In the genomic region with DNA sequence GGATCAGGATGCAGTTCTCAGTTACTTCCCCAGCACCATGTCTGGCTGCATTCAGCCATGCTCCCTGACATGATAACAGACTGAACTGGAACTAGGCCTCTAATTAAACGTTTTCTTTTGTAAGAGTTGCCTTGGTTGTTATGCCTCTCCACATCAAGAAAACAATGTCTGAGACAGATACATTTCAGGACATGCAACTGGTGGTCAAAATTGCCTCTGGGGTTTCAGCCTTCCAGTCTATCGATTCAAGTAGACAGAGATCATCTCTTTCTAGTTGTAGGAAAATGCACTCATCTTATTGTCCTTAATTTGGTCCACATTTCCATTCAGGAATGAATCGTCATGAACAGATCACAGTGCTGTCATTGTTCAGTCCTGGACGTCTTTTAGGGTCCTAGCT, we compare ENCODE assay signal across 20 mouse cellular contexts.
DNase-seq lines count a peak whose midpoint lies in the region; ATAC-seq lines count a peak whose summit lies in the region.
"Had no signal": no experiment of that assay in that cellular context is flagged by ENCODE, and none has a peak within 500 bp of the region (broad histone marks: within the 10 kb centered on the region; RNA-seq: fewer than 3 reads in every experiment).

No protein-coding gene starts in this region.

- 40% methylated on average over 4 of the region's 4 CpGs for whole genome bisulfite sequencing in midbrain, embryonic 14.5 days
- 49% methylated on average over 4 of the region's 4 CpGs for WGBS in midbrain, embryonic 15.5 days
- 73% methylated on average over 4 of the region's 4 CpGs for WGBS in limb, embryonic 10.5 days

- H3K9ac ChIP-seq in midbrain, embryonic 14.5 days (replicated peaks; ENCODE audit: low read length) = no peak overlapping the region
- H3K9ac ChIP-seq in midbrain, embryonic 15.5 days = no peak overlapping the region
- H3K9ac ChIP-seq: embryonic facial prominence, embryonic 12.5 days; forebrain, embryonic 13.5 days; forebrain, embryonic 15.5 days; forebrain, postnatal 0 days had no signal

- H3K27ac ChIP-seq in midbrain, embryonic 14.5 days (replicated peaks; ENCODE audit: low read depth, low read length) = no peak overlapping the region
- H3K27ac ChIP-seq in midbrain, embryonic 15.5 days = no peak overlapping the region
- 0 out of 2 replicates have a peak overlapping the region, but pooled peaks have one; percentile 37 for H3K27ac ChIP-seq in limb, embryonic 10.5 days
- H3K27ac ChIP-seq: embryonic facial prominence, embryonic 10.5 days; embryonic facial prominence, embryonic 12.5 days; forebrain, embryonic 13.5 days; forebrain, embryonic 15.5 days had no signal

- no peak for DNase-seq in midbrain, embryonic 14.5 days
- peak; percentile 78 for DNase-seq in Muller cell, postnatal 12 days (ENCODE audit: inconsistent ontology term)
- no peak for DNase-seq in limb, embryonic 10.5 days (ENCODE audit: low spot score)
- DNase-seq in ovary, adult 18-20 months (ENCODE audit: low spot score) = no peak
- DNase-seq: adrenal gland, adult 8-10 months; adrenal gland, postnatal 14 days; adrenal gland, postnatal 36 days; cerebellum, adult 11-12 months; cerebellum, adult 2 months; cerebellum, adult 9-10 months; cerebellum, postnatal 10 days; cerebellum, postnatal 25 days; forebrain, postnatal 0 days had no signal

- H3K27me3 ChIP-seq in midbrain, embryonic 14.5 days (ENCODE audit: control insufficient read depth, insufficient read depth, low read length) = no peaks in the 10 kb centered on the region
- no peaks in the 10 kb centered on the region for H3K27me3 ChIP-seq in midbrain, embryonic 15.5 days (replicated peaks)
- H3K27me3 ChIP-seq in limb, embryonic 10.5 days (ENCODE audit: low read depth, poor library complexity, severe bottlenecking) = no peaks in the 10 kb centered on the region
- H3K27me3 ChIP-seq: embryonic facial prominence, embryonic 12.5 days; forebrain, embryonic 13.5 days; forebrain, embryonic 15.5 days; Patski had no signal

- H3K36me3 ChIP-seq in midbrain, embryonic 14.5 days (ENCODE audit: control insufficient read depth, insufficient read depth, low read length) = no peaks in the 10 kb centered on the region
- no peaks in the 10 kb centered on the region for H3K36me3 ChIP-seq in midbrain, embryonic 15.5 days (replicated peaks)
- no peaks in the 10 kb centered on the region for H3K36me3 ChIP-seq in limb, embryonic 10.5 days
- H3K36me3 ChIP-seq: embryonic facial prominence, embryonic 10.5 days; embryonic facial prominence, embryonic 12.5 days; forebrain, embryonic 15.5 days had no signal

- ATAC-seq in midbrain, embryonic 14.5 days (ENCODE audit: low FRiP score, low TSS enrichment) = 0 out of 2 replicates have a peak, but pooled peaks have one; percentile 17
- ATAC-seq in midbrain, embryonic 15.5 days (replicated peaks) = no peak
- ATAC-seq: activated CD4-positive, CD25-positive, alpha-beta regulatory T cell, adult 4 months; forebrain, embryonic 13.5 days; forebrain, embryonic 15.5 days; forebrain, postnatal 0 days; Patski had no signal

- no peak overlapping the region for H3K4me3 ChIP-seq in midbrain, embryonic 14.5 days (replicated peaks; ENCODE audit: low read depth, low read length)
- no peak overlapping the region for H3K4me3 ChIP-seq in midbrain, embryonic 15.5 days
- H3K4me3 ChIP-seq in limb, embryonic 10.5 days = no peak overlapping the region
- H3K4me3 ChIP-seq: embryonic facial prominence, embryonic 10.5 days; embryonic facial prominence, embryonic 12.5 days; forebrain, embryonic 13.5 days; forebrain, embryonic 15.5 days had no signal

- no peaks in the 10 kb centered on the region for H3K9me3 ChIP-seq in midbrain, embryonic 14.5 days (ENCODE audit: control insufficient read depth, low read length)
- no peaks in the 10 kb centered on the region for H3K9me3 ChIP-seq in midbrain, embryonic 15.5 days
- H3K9me3 ChIP-seq in limb, embryonic 10.5 days (replicated peaks) = no peaks in the 10 kb centered on the region
- H3K9me3 ChIP-seq: embryonic facial prominence, embryonic 10.5 days; embryonic facial prominence, embryonic 12.5 days; forebrain, embryonic 13.5 days; forebrain, embryonic 15.5 days had no signal

- H3K4me1 ChIP-seq in midbrain, embryonic 14.5 days (ENCODE audit: control insufficient read depth, insufficient read depth, low read length) = no peaks in the 10 kb centered on the region
- no peaks in the 10 kb centered on the region for H3K4me1 ChIP-seq in midbrain, embryonic 15.5 days
- peaks cover 15% of the 10 kb centered on the region for H3K4me1 ChIP-seq in limb, embryonic 10.5 days
- H3K4me1 ChIP-seq: embryonic facial prominence, embryonic 12.5 days; forebrain, embryonic 13.5 days; forebrain, embryonic 15.5 days had no signal

- no peak overlapping the region for H3K4me2 ChIP-seq in midbrain, embryonic 14.5 days (ENCODE audit: low read length)
- no peak overlapping the region for H3K4me2 ChIP-seq in midbrain, embryonic 15.5 days
- H3K4me2 ChIP-seq: embryonic facial prominence, embryonic 12.5 days; forebrain, embryonic 13.5 days; forebrain, embryonic 15.5 days had no signal
